Mouse (Mus musculus) embryo, embryonic 9.5 days (tissue): ENCODE data around the gene Sestd1.

Source experiments
- DNase-seq: peaks from one replicate; pipeline ENCODE4 v3.0.0-alpha.2; 2017; ENCODE audit errors: extremely low spot score

The Sestd1 gene

DNA sequence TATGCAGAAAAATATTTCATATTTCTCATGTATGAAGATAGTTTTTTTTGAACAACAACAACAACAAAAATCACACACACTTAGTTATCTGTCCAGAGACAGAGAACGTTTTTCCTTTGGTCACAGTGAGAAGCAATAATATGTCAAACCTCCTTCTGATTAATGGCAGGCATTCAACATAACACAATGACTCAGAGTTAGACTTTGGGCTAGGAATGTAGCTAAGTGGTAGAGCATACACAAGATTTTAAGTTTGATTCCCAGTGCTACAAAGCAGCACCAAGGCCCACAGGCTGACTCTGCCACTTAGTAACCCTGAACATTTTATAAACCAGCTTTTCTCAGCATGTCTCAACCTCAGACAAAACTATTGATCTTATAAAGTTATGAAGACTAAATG, 145.5 kb downstream of the Sestd1 start:
- DNase-seq = no peak

DNA sequence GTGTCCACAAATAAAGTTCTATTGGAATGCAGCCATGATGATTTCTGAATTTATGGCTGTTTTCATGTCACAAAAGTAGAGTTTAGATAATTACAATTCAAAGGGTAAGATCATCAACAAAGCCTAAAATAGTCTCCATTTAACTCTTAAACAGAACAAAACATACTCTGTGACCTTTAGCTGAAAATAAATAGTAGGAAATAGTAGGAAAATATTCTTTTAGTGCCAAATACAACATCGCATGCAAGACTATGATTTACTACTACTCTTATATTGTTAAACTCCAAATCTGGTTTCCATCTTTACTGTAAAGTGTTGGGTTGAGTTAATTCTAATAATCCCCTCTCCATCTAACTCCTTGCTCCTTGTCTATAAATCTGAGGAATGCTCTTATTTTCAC, 147.0 kb downstream of the Sestd1 start:
- no peak for DNase-seq
